Mouse (Mus musculus) MEL (cell line): Measurements from ENCODE around the gene Prkcz. TPM values are rescaled to one million over a fixed set of nuclear protein-coding genes. Genes with fewer than 3 reads are reported as not detected.
A peak's percentile ranks its signal among the peaks of the same experiment; 100 is the strongest.

Experiments
- DNase-seq: peaks from one replicate; pipeline ENCODE4 v3.0.0; 2011; ENCODE audit warnings: low read depth, low spot score
- H3K27ac ChIP-seq: 2 replicates; pipeline ENCODE4 v1.5.1; 2012; ENCODE audit warnings: low read depth, mild to moderate bottlenecking, control low read depth, low read length, moderate library complexity; ENCODE audit not compliant: control insufficient read depth
- H3K27me3 ChIP-seq, 2 experiments: fragments of 150-350 bp in 1 of 2; sonication (generic) in 1 of 2; 2 replicates each; pipeline ENCODE4 v1.6.1; 2012; ENCODE audit warnings: low read length in 2 of 2, mild to moderate bottlenecking in 2 of 2, improper control_type of control experiment in 1 of 2, moderate library complexity in 1 of 2; ENCODE audit not compliant: insufficient read depth in 2 of 2, control insufficient read depth in 1 of 2
- H3K36me3 ChIP-seq, 2 experiments: 2 replicates each; pipeline ENCODE4 v1.6.1; 2012 to 2014; ENCODE audit warnings: low read length in 2 of 2, improper control_type of control experiment in 1 of 2, inconsistent platforms in 1 of 2, mild to moderate bottlenecking in 1 of 2; ENCODE audit not compliant: insufficient read depth in 2 of 2, control insufficient read depth in 1 of 2
- H3K4me1 ChIP-seq, 2 experiments: fragments of 150-350 bp in 1 of 2; sonication (generic) in 1 of 2; 2 replicates each; pipeline ENCODE4 v1.6.1; 2012; ENCODE audit warnings: low read length in 2 of 2, improper control_type of control experiment in 1 of 2, mild to moderate bottlenecking in 1 of 2; ENCODE audit not compliant: insufficient read depth in 2 of 2, control insufficient read depth in 1 of 2
- H3K4me3 ChIP-seq, 2 experiments: fragments of 150-350 bp in 1 of 2; sonication (generic) in 1 of 2; 2 replicates each; pipeline ENCODE4 v1.5.1; 2012; ENCODE audit warnings: low read depth in 2 of 2, low read length in 2 of 2, mild to moderate bottlenecking in 2 of 2, moderate library complexity in 2 of 2, control low read depth in 1 of 2, improper control_type of control experiment in 1 of 2; ENCODE audit not compliant: control insufficient read depth in 1 of 2, insufficient read depth in 1 of 2
- H3K79me2 ChIP-seq: 2 replicates; pipeline ENCODE4 v1.6.1; 2012; ENCODE audit warnings: mild to moderate bottlenecking, low read length, moderate library complexity; ENCODE audit not compliant: control insufficient read depth, poor library complexity, insufficient read depth
- H3K9ac ChIP-seq: 2 replicates; pipeline ENCODE4 v1.6.1; 2012; ENCODE audit warnings: low read depth, mild to moderate bottlenecking, control low read depth, low read length, moderate library complexity; ENCODE audit not compliant: control insufficient read depth, poor library complexity, severe bottlenecking
- H3K9me3 ChIP-seq: fragments of 150-350 bp; sonication (generic); replicated peaks from 2 replicates; pipeline ENCODE4 v1.6.1; 2012; ENCODE audit warnings: mild to moderate bottlenecking, low read length, improper control_type of control experiment, moderate library complexity; ENCODE audit not compliant: insufficient read depth
- BHLHE40 ChIP-seq: IDR thresholded peaks from 2 replicates; pipeline ENCODE4 v1.6.1; 2012; ENCODE audit warnings: low read depth, mild to moderate bottlenecking, inconsistent platforms, low read length, improper control_type of control experiment, borderline replicate concordance
- CHD2 ChIP-seq: IDR thresholded peaks from 2 replicates; pipeline ENCODE4 v1.6.1; 2011; ENCODE audit warnings: low read length, improper control_type of control experiment
- CTCF ChIP-seq, 3 experiments: IDR thresholded peaks in 2 of 3; conservative IDR thresholded peaks in 1 of 3; 2 replicates each; pipeline ENCODE4 v1.5.1; 2011 to 2012; ENCODE audit warnings: low read length in 3 of 3, low read depth in 2 of 3, mild to moderate bottlenecking in 2 of 3, improper control_type of control experiment in 1 of 3, inconsistent platforms in 1 of 3, mixed read lengths in 1 of 3, moderate library complexity in 1 of 3; ENCODE audit not compliant: control insufficient read depth in 1 of 3, insufficient read depth in 1 of 3, poor library complexity in 1 of 3, severe bottlenecking in 1 of 3
- E2F4 ChIP-seq: IDR thresholded peaks from 2 replicates; pipeline ENCODE4 v1.6.1; 2011; ENCODE audit warnings: low read depth, low read length, improper control_type of control experiment, borderline replicate concordance
- ELF1 ChIP-seq: IDR thresholded peaks from 2 replicates; pipeline ENCODE4 v1.6.1; 2014; ENCODE audit warnings: low read depth, mild to moderate bottlenecking, inconsistent platforms, low read length, improper control_type of control experiment, moderate library complexity
- GABPA ChIP-seq: IDR thresholded peaks from 2 replicates; pipeline ENCODE4 v1.6.1; 2012; ENCODE audit warnings: low read depth, mild to moderate bottlenecking, inconsistent platforms, low read length, improper control_type of control experiment, moderate library complexity
- JUND ChIP-seq: IDR thresholded peaks from 2 replicates; pipeline ENCODE4 v1.6.1; 2011; ENCODE audit warnings: low read depth, mild to moderate bottlenecking, improper control_type of control experiment, low read length
- KAT2A ChIP-seq: conservative IDR thresholded peaks from 2 replicates; pipeline ENCODE4 v1.6.1; 2012; ENCODE audit warnings: low read depth, low read length, improper control_type of control experiment, inconsistent platforms
- MAFK ChIP-seq: IDR thresholded peaks from 2 replicates; pipeline ENCODE4 v1.6.1; 2011; ENCODE audit warnings: low read depth, mild to moderate bottlenecking, low read length, improper control_type of control experiment, borderline replicate concordance
- MAX ChIP-seq: IDR thresholded peaks from 2 replicates; pipeline ENCODE4 v1.6.1; 2011; ENCODE audit warnings: low read length, improper control_type of control experiment
- MAZ ChIP-seq: IDR thresholded peaks from 2 replicates; pipeline ENCODE4 v1.6.1; 2012; ENCODE audit warnings: low read depth, mild to moderate bottlenecking, inconsistent platforms, low read length, improper control_type of control experiment
- MXI1 ChIP-seq: IDR thresholded peaks from 2 replicates; pipeline ENCODE4 v1.6.1; 2011; ENCODE audit warnings: mild to moderate bottlenecking, low read depth, low read length, improper control_type of control experiment
- MYB ChIP-seq: IDR thresholded peaks from 2 replicates; pipeline ENCODE4 v1.6.1; 2011; ENCODE audit warnings: mild to moderate bottlenecking, low read depth, low read length, improper control_type of control experiment
- MYC ChIP-seq: IDR thresholded peaks from 2 replicates; pipeline ENCODE4 v1.6.1; 2011; ENCODE audit warnings: low read depth, mild to moderate bottlenecking, low read length, improper control_type of control experiment, moderate library complexity
- NELFE ChIP-seq: IDR thresholded peaks from 2 replicates; pipeline ENCODE4 v1.6.1; 2011; ENCODE audit warnings: low read depth, low read length, improper control_type of control experiment
- NRF1 ChIP-seq: IDR thresholded peaks from 2 replicates; pipeline ENCODE4 v1.6.1; 2014; ENCODE audit warnings: low read depth, mild to moderate bottlenecking, inconsistent platforms, low read length, improper control_type of control experiment, moderate library complexity; ENCODE audit not compliant: poor library complexity, insufficient read depth, severe bottlenecking
- POLR2A ChIP-seq, 2 experiments: IDR thresholded peaks; 2 replicates each; pipeline ENCODE4 v1.6.1; 2011 to 2012; ENCODE audit warnings: low read length in 2 of 2, mild to moderate bottlenecking in 2 of 2, control low read depth in 1 of 2, improper control_type of control experiment in 1 of 2, low read depth in 1 of 2, moderate library complexity in 1 of 2; ENCODE audit not compliant: control insufficient read depth in 1 of 2, insufficient read depth in 1 of 2, poor library complexity in 1 of 2
- POLR2AphosphoS5 ChIP-seq: IDR thresholded peaks from 2 replicates; pipeline ENCODE4 v1.6.1; 2012; ENCODE audit warnings: low read depth, borderline replicate concordance, mild to moderate bottlenecking, inconsistent platforms, low read length, moderate library complexity, mixed read lengths
- RAD21 ChIP-seq: IDR thresholded peaks from 2 replicates; pipeline ENCODE4 v1.6.1; 2011; ENCODE audit warnings: mild to moderate bottlenecking, low read depth, low read length, improper control_type of control experiment
- RCOR1 ChIP-seq: IDR thresholded peaks from 2 replicates; pipeline ENCODE4 v1.6.1; 2012; ENCODE audit warnings: low read depth, mild to moderate bottlenecking, inconsistent platforms, low read length, improper control_type of control experiment
- SIN3A ChIP-seq: IDR thresholded peaks from 2 replicates; pipeline ENCODE4 v1.6.1; 2012; ENCODE audit warnings: low read length, improper control_type of control experiment, inconsistent platforms
- SMC3 ChIP-seq: IDR thresholded peaks from 2 replicates; pipeline ENCODE4 v1.6.1; 2011; ENCODE audit warnings: low read depth, low read length, improper control_type of control experiment
- TAL1 ChIP-seq: IDR thresholded peaks from 2 replicates; pipeline ENCODE4 v1.6.1; 2012; ENCODE audit warnings: mild to moderate bottlenecking, inconsistent platforms, low read length, moderate library complexity, mixed read lengths
- TCF12 ChIP-seq: IDR thresholded peaks from 2 replicates; pipeline ENCODE4 v1.6.1; 2014; ENCODE audit warnings: low read depth, mild to moderate bottlenecking, inconsistent platforms, low read length, improper control_type of control experiment, moderate library complexity
- UBTF ChIP-seq: IDR thresholded peaks from 2 replicates; pipeline ENCODE4 v1.6.1; 2012; ENCODE audit warnings: low read depth, mild to moderate bottlenecking, inconsistent platforms, low read length, improper control_type of control experiment, moderate library complexity, borderline replicate concordance; ENCODE audit not compliant: insufficient read depth
- USF1 ChIP-seq: IDR thresholded peaks from 2 replicates; pipeline ENCODE4 v1.6.1; 2014; ENCODE audit warnings: low read depth, mild to moderate bottlenecking, inconsistent platforms, low read length, improper control_type of control experiment, moderate library complexity
- USF2 ChIP-seq, 2 experiments: IDR thresholded peaks; 2 replicates each; pipeline ENCODE4 v1.6.1; 2011 to 2012; ENCODE audit warnings: improper control_type of control experiment in 2 of 2, low read length in 2 of 2, borderline replicate concordance in 1 of 2, inconsistent platforms in 1 of 2, low read depth in 1 of 2, mild to moderate bottlenecking in 1 of 2; ENCODE audit not compliant: insufficient read depth in 1 of 2
- ZC3H11A ChIP-seq: IDR thresholded peaks from 2 replicates; pipeline ENCODE4 v1.6.1; 2012; ENCODE audit warnings: low read depth, mild to moderate bottlenecking, inconsistent platforms, low read length, improper control_type of control experiment
- ZMIZ1 ChIP-seq: IDR thresholded peaks from 2 replicates; pipeline ENCODE4 v1.6.1; 2012; ENCODE audit warnings: low read depth, mild to moderate bottlenecking, inconsistent platforms, low read length, improper control_type of control experiment, moderate library complexity
- ZNF384 ChIP-seq: IDR thresholded peaks from 2 replicates; pipeline ENCODE4 v1.6.1; 2012; ENCODE audit warnings: low read depth, mild to moderate bottlenecking, inconsistent platforms, low read length, improper control_type of control experiment
- polyA plus RNA-seq, 2 experiments: library from polyadenylated mRNA; stranded (reverse) in 1 of 2; unstranded in 1 of 2; fragments of >175 nt in 1 of 2; fragments of >200 nt in 1 of 2; gene quantifications; 2 replicates each; pipeline versions ENCODE4 v1.2.1 to v1.2.4; 2012; ENCODE audit warnings: low replicate concordance in 2 of 2, low read depth in 1 of 2; ENCODE audit not compliant: insufficient read length in 2 of 2, insufficient read depth in 1 of 2, missing spikeins in 1 of 2
- total RNA-seq: library from RNA; depleted of rRNA; stranded (reverse); fragments of 300-350 nt; gene quantifications from 2 replicates; pipeline ENCODE4 v1.2.3, GENCODE M21; 2012

The Prkcz gene
- total and polyA plus RNA-seq, 3 experiments: 0.12 to 0.92 TPM; not detected in 1

- Histone ChIP-seq H3K27me3 (no peaks in the 10 kb centered on the region), H3K4me3 (no peak overlapping the region; a peak in 2 of 4 replicates)
- TF ChIP-seq POLR2A (IDR thresholded peaks at IDR 0.05; ENCODE audit: control insufficient read depth in 1 of 2, insufficient read depth in 1 of 2, low read depth in 1 of 2, low read length in 2 of 2, poor library complexity in 1 of 2) (no peak), MYB (no peak), JUND (no peak), NELFE (no peak)
Observed at GRCm38 (mm10) chr4:155251147-155251546, 110.0 kb downstream of the Prkcz start.

GRCm38 (mm10) chr4:155250361-155251117 is 110.6 kb downstream of the Prkcz start:
- no peaks in the 10 kb centered on the region for H3K27me3 ChIP-seq
- H3K4me1 ChIP-seq: peaks cover 0 to 11% of the 10 kb centered on the region in 2 experiments
- peak overlapping the region; percentile 89 for H3K27ac ChIP-seq
- peak overlapping the region; percentile 81 for H3K9ac ChIP-seq
- H3K36me3 ChIP-seq: peaks cover 0 to 5% of the 10 kb centered on the region in 2 experiments; a peak in 2 of 4 replicates
- peak; percentile 37 for DNase-seq
- H3K9me3 ChIP-seq: no peaks in the 10 kb centered on the region
- H3K4me3 ChIP-seq: peak overlapping the region; percentile 69 to 95
- peaks cover 7% of the 10 kb centered on the region for H3K79me2 ChIP-seq
- TF ChIP-seq TAL1: no peak
- TF ChIP-seq ELF1: no peak
- TF ChIP-seq NRF1: 0 out of 2 replicates have a peak, but pooled peaks have one; percentile 19
- no peak; the same call in 1 of the 2 replicates for TF ChIP-seq MXI1
- TF ChIP-seq KAT2A: no peak
- TF ChIP-seq TCF12: no peak
- no peak for TF ChIP-seq CTCF (IDR thresholded peaks at IDR 0.05 in 2 of 3, conservative IDR thresholded peaks at IDR 0.05 in 1 of 3; ENCODE audit: control insufficient read depth in 1 of 3, insufficient read depth in 1 of 3, low read depth in 2 of 3, low read length in 3 of 3, poor library complexity in 1 of 3, severe bottlenecking in 1 of 3)
- no peak for TF ChIP-seq BHLHE40
- TF ChIP-seq GABPA: no peak
- no peak for TF ChIP-seq CHD2
- TF ChIP-seq MYC: no peak; the same call in 1 of the 2 replicates
- TF ChIP-seq ZMIZ1: no peak
- 0 out of 2 replicates have a peak, but pooled peaks have one; percentile 12 for TF ChIP-seq SIN3A
- no peak for TF ChIP-seq UBTF
- TF ChIP-seq E2F4: no peak
- no peak for TF ChIP-seq USF2 (IDR thresholded peaks at IDR 0.05; ENCODE audit: borderline replicate concordance in 1 of 2, insufficient read depth in 1 of 2, low read depth in 1 of 2, low read length in 2 of 2)
- TF ChIP-seq POLR2AphosphoS5: no peak
- no peak for TF ChIP-seq MAZ
- TF ChIP-seq SMC3: no peak
- TF ChIP-seq NELFE: peak; percentile 2; the same call in 1 of the 2 replicates
- no peak for TF ChIP-seq MAFK
- no peak for TF ChIP-seq JUND
- no peak for TF ChIP-seq ZNF384
- TF ChIP-seq ZC3H11A: no peak
- peak; percentile 32 for TF ChIP-seq MAX
- no peak for TF ChIP-seq RAD21
- no peak for TF ChIP-seq USF1
- TF ChIP-seq RCOR1: 0 out of 2 replicates have a peak, but pooled peaks have one; percentile 6

More at GRCm38 (mm10) chr4:155251147-155251546, 110.0 kb downstream of the Prkcz start:
- Histone ChIP-seq H3K36me3 (peaks cover 0 to 5% of the 10 kb centered on the region in 2 experiments; a peak in 2 of 4 replicates), H3K9me3 (no peaks in the 10 kb centered on the region), H3K79me2 (peaks cover 7% of the 10 kb centered on the region), H3K27ac (no peak overlapping the region), H3K9ac (peak overlapping the region; percentile 81), H3K4me1 (peaks cover 0 to 11% of the 10 kb centered on the region in 2 experiments)
- DNase-seq: no peak
